ENCODE assay signal across 14 mouse cellular contexts in genomic region chr9:105880743-105881142, GRCm38 (mm10). TPM values are rescaled to one million over a fixed set of nuclear protein-coding genes. Genes with fewer than 3 reads are reported as not detected.
DNase-seq lines count a peak whose midpoint lies in the region; TF ChIP-seq lines count a peak whose summit lies in the region.
"Had no signal": no experiment of that assay in that cellular context is flagged by ENCODE, and none has a peak within 500 bp of the region (broad histone marks: within the 10 kb centered on the region; RNA-seq: fewer than 3 reads in every experiment).

No protein-coding gene starts in this region.

- no peaks in the 10 kb centered on the region for H3K36me3 ChIP-seq in heart, embryonic 10.5 days
- H3K36me3 ChIP-seq: embryonic facial prominence, embryonic 10.5 days; intestine, embryonic 15.5 days; midbrain, embryonic 10.5 days had no signal

- H3K27ac ChIP-seq in heart, embryonic 10.5 days = no peak overlapping the region
- H3K27ac ChIP-seq in layer of hippocampus, adult 2 months = no peak overlapping the region
- H3K27ac ChIP-seq: embryonic facial prominence, embryonic 10.5 days; forebrain, embryonic 13.5 days; intestine, embryonic 15.5 days; midbrain, embryonic 10.5 days had no signal

- H3K27me3 ChIP-seq in heart, embryonic 10.5 days (ENCODE audit: insufficient read depth, poor library complexity, severe bottlenecking) = no peaks in the 10 kb centered on the region
- H3K27me3 ChIP-seq: forebrain, embryonic 13.5 days; intestine, embryonic 15.5 days had no signal

- peak; percentile 88 for DNase-seq in heart, adult 11 months
- no peak for DNase-seq in heart, embryonic 10.5 days (ENCODE audit: low spot score)
- peak; percentile 60 for DNase-seq in 416B (ENCODE audit: low read depth)
- peak; percentile 13 to 18 for DNase-seq in adrenal gland, postnatal 36 days
- peak; percentile 66 to 86 for DNase-seq in kidney, postnatal 36 days
- DNase-seq in layer of hippocampus, adult 2 months (ENCODE audit: low spot score in 2 of 2) = no peak
- no peak for DNase-seq in layer of hippocampus, postnatal 10 days (ENCODE audit: low spot score in 2 of 2)
- DNase-seq: cerebellum, adult 8-10 months; thymus, postnatal 25 days had no signal

- H3K4me1 ChIP-seq in heart, embryonic 10.5 days = no peaks in the 10 kb centered on the region
- H3K4me1 ChIP-seq: embryonic facial prominence, embryonic 10.5 days; forebrain, embryonic 13.5 days; intestine, embryonic 15.5 days; midbrain, embryonic 10.5 days had no signal

- 69% methylated on average over 4 of the region's 4 CpGs for WGBS in heart, embryonic 10.5 days

- no peak overlapping the region for H3K4me3 ChIP-seq in heart, embryonic 10.5 days
- H3K4me3 ChIP-seq in layer of hippocampus, adult 2 months = no peak overlapping the region
- H3K4me3 ChIP-seq: embryonic facial prominence, embryonic 10.5 days; forebrain, embryonic 13.5 days; intestine, embryonic 15.5 days; midbrain, embryonic 10.5 days had no signal

- no peaks in the 10 kb centered on the region for H3K9me3 ChIP-seq in heart, embryonic 10.5 days
- H3K9me3 ChIP-seq: embryonic facial prominence, embryonic 10.5 days; forebrain, embryonic 13.5 days; intestine, embryonic 15.5 days; midbrain, embryonic 10.5 days had no signal

- no peak for TF ChIP-seq CTCF in layer of hippocampus, adult 2 months (conservative IDR thresholded peaks at IDR 0.05)

RNA-seq across cellular contexts. Expression of gene Col6a6, which starts 52.8 kb away (rescaled TPM):
- 0.13 and 0.17 TPM in 2 replicates for polyA plus RNA-seq in heart, embryonic 10.5 days (2016; fragmentation: Nextera tagmentation; extraction: Ambion mirVana)
- 1 to 10 TPM; 1.6 to 3.3 TPM for total RNA-seq in adrenal gland, postnatal 36 days (2021)
- total RNA-seq in layer of hippocampus, adult 2 months (2021) = under 1 TPM; 0.34 to 0.44 TPM
- under 1 TPM; 0.54 to 0.75 TPM for total RNA-seq in layer of hippocampus, postnatal 10 days (2021)
- total RNA-seq: hematopoietic stem cell, adult 5-6 weeks had no signal

Comparison
In these comparisons a context has a peak if more than half of its experiments do, and no peak if none do; other contexts are left out.
1. DNase-seq: peak in heart, adult 11 months (single experiment), 416B (single experiment), adrenal gland, postnatal 36 days (2 of 2) and kidney, postnatal 36 days (2 of 2); none in heart, embryonic 10.5 days (single experiment), layer of hippocampus, adult 2 months (0 of 2) and layer of hippocampus, postnatal 10 days (0 of 2).